Mouse (Mus musculus): Measurements from ENCODE around the gene Cyp26a1.

The Cyp26a1 gene

GRCm38 (mm10) chr19:37696603-37697334 lies 829 bp upstream of the Cyp26a1 start:
- in situ Hi-C loops (cut with MboI; ENCODE audit: low pct_unique_long_range_greater_than_20kb in 1 of 2, low sequenced_read_pairs in 2 of 2, unreplicated experiment in 1 of 2): loop anchor here in 1 of 2 experiments (5.0 kb wide), 1 partner anchor 191 kb away; no protein-coding TSS in a partner anchor

DNA sequence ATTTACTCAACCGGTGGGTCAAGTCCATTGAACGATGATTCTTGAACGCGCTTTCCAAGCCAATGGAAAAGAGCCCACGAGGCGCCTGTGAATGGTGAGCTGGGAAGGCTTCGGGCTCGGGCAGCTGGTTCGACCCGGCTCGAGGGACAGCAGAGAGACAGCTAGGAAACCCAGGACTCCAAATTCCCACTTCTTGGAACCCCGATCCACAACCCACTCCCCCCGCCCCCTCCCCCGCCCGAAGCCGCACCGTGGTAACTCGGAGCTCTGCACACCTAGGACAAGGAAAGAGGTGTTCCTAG lies 312 bp upstream of the Cyp26a1 start:
- in situ Hi-C loops (cut with MboI; ENCODE audit: low pct_unique_long_range_greater_than_20kb in 1 of 2, low sequenced_read_pairs in 2 of 2, unreplicated experiment in 1 of 2): loop anchor here in 1 of 2 experiments (5.0 kb wide), 1 partner anchor 190 kb away; no protein-coding TSS in a partner anchor

GRCm38 (mm10) chr19:37698273-37699160 lies 919 bp downstream of the Cyp26a1 start:
- in situ Hi-C loops (cut with MboI; ENCODE audit: low pct_unique_long_range_greater_than_20kb in 1 of 2, low sequenced_read_pairs in 2 of 2, unreplicated experiment in 1 of 2): loop anchor here in 1 of 2 experiments (5.0 kb wide), 1 partner anchor 189 kb away; no protein-coding TSS in a partner anchor

GRCm38 (mm10) chr19:37699711-37700110 lies 2.1 kb downstream of the Cyp26a1 start:
- in situ Hi-C loops (cut with MboI; ENCODE audit: low pct_unique_long_range_greater_than_20kb in 1 of 2, low sequenced_read_pairs in 2 of 2, unreplicated experiment in 1 of 2): loop anchor here (5.0 kb wide), 1 partner anchor 188 kb away; no protein-coding TSS in a partner anchor

DNA sequence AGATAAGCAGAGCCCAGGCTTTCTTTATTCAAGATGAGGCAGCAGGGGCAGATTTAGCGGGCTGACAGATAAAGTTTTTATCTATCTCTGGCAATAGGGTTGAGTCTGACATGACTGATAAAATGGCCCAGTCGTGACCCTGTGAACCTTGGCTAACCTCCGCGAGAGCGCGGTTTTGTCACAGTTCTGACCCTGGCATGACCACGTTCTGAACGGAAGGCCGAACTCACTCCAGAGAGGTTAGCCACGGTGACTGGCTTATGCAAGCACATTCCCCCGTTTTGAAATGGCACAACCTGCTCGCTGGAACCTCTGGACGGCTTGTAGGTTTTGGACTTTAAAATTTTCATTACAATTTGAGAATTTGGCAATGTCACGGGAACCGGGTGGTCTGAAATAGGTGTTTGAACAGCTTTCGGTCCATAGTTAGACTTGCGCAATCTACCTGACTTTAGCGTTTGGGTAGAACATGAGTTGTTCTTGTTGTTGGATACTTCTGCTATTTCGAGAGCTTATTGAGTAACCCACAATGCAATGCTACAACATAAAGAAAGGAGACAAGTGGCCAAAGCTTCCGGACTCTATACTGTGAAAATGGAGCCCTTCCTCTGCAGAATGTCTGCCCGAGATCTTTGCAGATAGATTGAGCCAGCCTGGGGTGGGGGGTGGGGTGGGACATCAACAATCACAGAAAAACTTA lies 4.9 kb downstream of the Cyp26a1 start:
- in situ Hi-C loops (cut with MboI; ENCODE audit: low pct_unique_long_range_greater_than_20kb in 1 of 2, low sequenced_read_pairs in 2 of 2, unreplicated experiment in 1 of 2): loop anchor here in 1 of 2 experiments (5.0 kb wide), 1 partner anchor 185 kb away; no protein-coding TSS in a partner anchor

GRCm38 (mm10) chr19:37703902-37704509 lies 6.4 kb downstream of the Cyp26a1 start:
- in situ Hi-C loops (cut with MboI; ENCODE audit: low pct_unique_long_range_greater_than_20kb in 1 of 2, low sequenced_read_pairs in 2 of 2, unreplicated experiment in 1 of 2): loop anchor here in 1 of 2 experiments (5.0 kb wide), 1 partner anchor 183 kb away; no protein-coding TSS in a partner anchor

DNA sequence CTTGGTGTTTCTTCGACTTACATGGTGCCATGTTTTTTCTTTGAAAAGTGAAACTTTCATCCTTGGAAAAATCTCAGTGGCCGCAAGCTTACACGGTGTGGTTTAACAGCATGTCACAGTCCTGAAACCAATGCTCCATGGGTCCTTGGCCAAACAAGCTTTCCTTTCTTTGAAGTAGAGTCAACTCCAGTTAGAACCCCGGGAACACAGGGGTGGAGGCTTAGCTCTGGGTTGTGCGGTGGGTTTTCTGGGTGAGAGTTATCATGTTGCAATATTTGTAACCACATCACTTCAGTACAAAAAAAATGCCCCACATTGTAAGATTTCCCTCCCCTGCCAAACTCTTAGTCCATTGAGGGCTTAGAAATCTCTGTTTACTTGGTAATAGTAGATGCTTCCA lies 8.1 kb downstream of the Cyp26a1 start:
- in situ Hi-C loops (cut with MboI; ENCODE audit: low pct_unique_long_range_greater_than_20kb in 1 of 2, low sequenced_read_pairs in 2 of 2, unreplicated experiment in 1 of 2): no loop called here

- in situ Hi-C loops (cut with MboI; ENCODE audit: low pct_unique_long_range_greater_than_20kb in 1 of 2, low sequenced_read_pairs in 2 of 2, unreplicated experiment in 1 of 2): no loop called here
These were observed 17.1 kb downstream of the Cyp26a1 start for GRCm38 (mm10) chr19:37714681-37715080.

GRCm38 (mm10) chr19:37715980-37716379 lies 18.4 kb downstream of the Cyp26a1 start:
- in situ Hi-C loops (cut with MboI; ENCODE audit: low pct_unique_long_range_greater_than_20kb in 1 of 2, low sequenced_read_pairs in 2 of 2, unreplicated experiment in 1 of 2): no loop called here

DNA sequence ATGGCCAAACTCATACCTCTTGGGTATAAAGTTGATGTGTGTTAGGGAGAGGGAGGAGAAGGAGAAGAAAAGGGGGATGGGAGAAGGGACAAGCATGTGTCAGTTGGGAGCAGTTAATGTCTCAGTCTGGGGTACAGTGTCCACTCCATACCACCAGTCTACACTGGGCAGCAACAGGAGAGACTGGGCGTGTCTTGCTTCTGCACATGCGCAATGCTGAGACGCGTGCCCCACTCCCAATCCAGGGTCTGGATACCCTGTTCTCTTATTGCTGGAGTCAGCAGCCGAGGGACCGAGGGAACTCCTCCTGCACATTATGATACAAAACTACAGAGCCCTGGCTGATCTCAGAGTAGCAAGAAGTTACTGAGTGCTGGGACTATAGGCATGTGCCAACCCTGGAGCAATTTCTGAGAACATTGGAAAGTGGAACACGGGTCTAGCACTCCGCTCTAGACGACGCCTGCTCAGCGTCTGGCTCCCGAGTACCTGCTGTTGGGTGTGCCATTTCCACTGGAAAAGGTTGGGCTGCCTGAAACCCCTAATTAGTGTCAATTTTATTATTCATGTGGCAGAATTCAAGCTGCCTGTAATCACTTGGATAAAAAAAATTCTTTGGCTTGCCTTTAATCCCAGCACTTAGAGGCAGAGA lies 19.1 kb downstream of the Cyp26a1 start:
- in situ Hi-C loops (cut with MboI; ENCODE audit: low pct_unique_long_range_greater_than_20kb in 1 of 2, low sequenced_read_pairs in 2 of 2, unreplicated experiment in 1 of 2): no loop called here

GRCm38 (mm10) chr19:37719166-37719565 lies 21.6 kb downstream of the Cyp26a1 start:
- in situ Hi-C loops (cut with MboI; ENCODE audit: low pct_unique_long_range_greater_than_20kb in 1 of 2, low sequenced_read_pairs in 2 of 2, unreplicated experiment in 1 of 2): no loop called here

DNA sequence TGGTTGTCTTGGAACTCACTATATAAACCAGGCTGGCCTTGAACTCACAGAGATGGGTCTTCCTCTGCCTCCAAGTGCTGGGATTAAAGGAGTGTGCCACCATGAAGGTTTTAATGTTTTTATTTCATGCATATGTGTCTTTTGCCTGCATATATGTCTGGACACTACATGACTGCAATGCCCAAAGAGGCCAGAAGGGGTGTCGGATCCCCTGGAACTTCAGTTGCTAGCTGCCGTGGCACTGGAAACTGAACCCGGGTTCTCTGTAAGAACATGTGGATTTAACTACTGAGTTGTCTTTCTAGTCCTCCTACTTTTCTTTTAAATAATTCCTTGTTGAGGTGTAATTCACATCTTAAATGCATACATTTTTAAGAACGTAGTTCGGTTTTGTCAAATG lies 27.0 kb downstream of the Cyp26a1 start:
- in situ Hi-C loops (cut with MboI; ENCODE audit: low pct_unique_long_range_greater_than_20kb in 1 of 2, low sequenced_read_pairs in 2 of 2, unreplicated experiment in 1 of 2): no loop called here

GRCm38 (mm10) chr19:37726585-37726984 lies 29.0 kb downstream of the Cyp26a1 start:
- in situ Hi-C loops (cut with MboI; ENCODE audit: low pct_unique_long_range_greater_than_20kb in 1 of 2, low sequenced_read_pairs in 2 of 2, unreplicated experiment in 1 of 2): no loop called here

- in situ Hi-C loops (cut with MboI; ENCODE audit: low pct_unique_long_range_greater_than_20kb in 1 of 2, low sequenced_read_pairs in 2 of 2, unreplicated experiment in 1 of 2): no loop called here
These were observed 29.8 kb downstream of the Cyp26a1 start for GRCm38 (mm10) chr19:37727366-37727765.

DNA sequence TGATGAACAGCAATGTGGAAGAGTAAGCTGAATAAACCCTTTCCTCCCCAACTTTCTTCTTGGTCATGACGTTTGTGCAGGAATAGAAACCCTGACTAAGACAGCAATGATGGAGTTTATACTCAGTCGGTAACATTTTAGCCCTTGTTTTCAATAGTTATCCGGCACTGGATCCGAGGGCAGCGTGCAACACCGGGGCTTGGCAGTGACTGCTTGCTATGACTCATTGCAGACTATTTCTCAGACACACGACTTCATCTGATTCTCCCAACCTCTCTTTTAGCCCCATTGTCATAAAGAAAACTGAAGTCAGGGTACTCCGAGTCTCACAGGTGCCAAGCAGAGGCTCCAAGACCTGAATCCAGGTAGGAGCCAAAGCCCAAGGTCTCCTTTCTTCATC lies 37.8 kb downstream of the Cyp26a1 start:
- in situ Hi-C loops (cut with MboI; ENCODE audit: low pct_unique_long_range_greater_than_20kb in 1 of 2, low sequenced_read_pairs in 2 of 2, unreplicated experiment in 1 of 2): no loop called here

DNA sequence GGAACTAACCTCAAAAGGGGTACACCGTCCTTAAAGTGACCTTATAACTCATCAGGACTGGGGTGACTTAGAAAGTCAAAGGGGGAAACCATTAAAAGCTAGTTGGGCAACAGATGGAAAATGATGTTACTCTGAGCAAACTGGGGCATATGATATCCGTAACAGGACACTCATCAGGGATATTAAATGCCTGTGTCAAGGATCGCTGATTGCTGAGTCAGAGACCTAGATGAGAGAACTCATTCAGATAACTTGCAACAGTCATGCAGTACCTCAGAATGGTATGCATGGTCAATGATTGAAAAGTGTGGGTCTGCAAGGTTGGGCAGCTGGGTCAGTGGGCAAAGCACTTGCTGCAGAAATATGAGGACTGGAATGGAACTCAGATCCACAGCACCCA lies 41.0 kb downstream of the Cyp26a1 start:
- in situ Hi-C loops (cut with MboI; ENCODE audit: low pct_unique_long_range_greater_than_20kb in 1 of 2, low sequenced_read_pairs in 2 of 2, unreplicated experiment in 1 of 2): no loop called here

DNA sequence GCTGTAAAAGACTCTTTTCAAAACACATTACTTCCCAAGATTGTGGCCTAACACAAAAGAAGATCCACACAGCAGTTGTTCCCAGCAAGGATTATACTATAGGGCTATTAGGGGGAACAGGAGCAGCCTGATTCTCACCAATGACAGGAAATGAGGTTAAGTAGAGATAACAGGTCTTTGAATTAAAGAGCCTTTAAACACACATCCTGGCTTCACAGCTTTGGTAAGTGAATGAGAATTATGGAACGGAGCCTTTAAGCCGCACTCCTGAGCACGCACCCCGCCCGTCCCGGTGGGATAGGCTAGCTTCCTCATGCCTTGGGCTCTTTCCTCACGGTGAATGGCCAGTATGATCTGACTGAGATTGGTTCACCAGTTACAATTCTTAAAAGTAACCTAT lies 42.4 kb downstream of the Cyp26a1 start:
- in situ Hi-C loops (cut with MboI; ENCODE audit: low pct_unique_long_range_greater_than_20kb in 1 of 2, low sequenced_read_pairs in 2 of 2, unreplicated experiment in 1 of 2): no loop called here

Measured in mouse embryonic stem cell (cell line).